Mouse (Mus musculus) heart, adult 8-10 months (tissue): Measurements from ENCODE around the gene Gm17018. TPM values are rescaled to one million over a fixed set of nuclear protein-coding genes. Genes with fewer than 3 reads are reported as not detected.
A peak's percentile ranks its signal among the peaks of the same experiment; 100 is the strongest.
"Not testable (repeated sequence)": the region's sequence is repeated elsewhere in the genome, so short reads cannot be mapped to it uniquely, and the experiment has no call there.

Experiments used
- DNase-seq: peaks from one replicate; pipeline ENCODE4 v3.0.0; 2022; ENCODE audit warnings: low spot score
- total RNA-seq, 4 experiments: library from RNA; stranded (reverse); gene quantifications; 2 replicates each; pipeline ENCODE4 v1.2.4; 2022

Gene Gm17018
- total RNA-seq = 10 to 100 TPM; 19.3 to 29.4 (median 22.0) TPM

- DNase-seq = peak; percentile 87
Observed at GRCm38 (mm10) chr19:45560153-45560890, at the start of gene Gm17018, which contains the start of gene Poll. Gene Gm17018 (plus strand): TSS chr19:45560615. Gene Poll (minus strand): TSS chr19:45560531.

GRCm38 (mm10) chr19:45510680-45511079 lies 49.7 kb upstream of the Gm17018 start:
- no peak for DNase-seq

GRCm38 (mm10) chr19:45511406-45511805 lies 49.0 kb upstream of the Gm17018 start:
- no peak for DNase-seq

GRCm38 (mm10) chr19:45515341-45515740 lies 45.1 kb upstream of the Gm17018 start:
- DNase-seq = no peak

- DNase-seq = no peak
Observed at GRCm38 (mm10) chr19:45516264-45516663, 44.2 kb upstream of the Gm17018 start.

GRCm38 (mm10) chr19:45527382-45527781 lies 33.0 kb upstream of the Gm17018 start:
- no peak for DNase-seq

- no peak for DNase-seq
Observed at GRCm38 (mm10) chr19:45527931-45528534, 32.4 kb upstream of the Gm17018 start.

GRCm38 (mm10) chr19:45529294-45529693 lies 31.1 kb upstream of the Gm17018 start:
- no peak for DNase-seq

- DNase-seq = peak; percentile 12
Observed at GRCm38 (mm10) chr19:45530200-45530995, 30.0 kb upstream of the Gm17018 start.

GRCm38 (mm10) chr19:45531554-45531953 lies 28.9 kb upstream of the Gm17018 start:
- no peak for DNase-seq

GRCm38 (mm10) chr19:45533617-45534016 lies 26.8 kb upstream of the Gm17018 start:
- DNase-seq = no peak

GRCm38 (mm10) chr19:45535214-45535735 lies 25.1 kb upstream of the Gm17018 start:
- DNase-seq = no peak

- no peak for DNase-seq
Observed at GRCm38 (mm10) chr19:45535929-45536328, 24.5 kb upstream of the Gm17018 start.

GRCm38 (mm10) chr19:45537505-45537904 lies 22.9 kb upstream of the Gm17018 start:
- DNase-seq = peak; percentile 36

- DNase-seq = no peak
Observed at GRCm38 (mm10) chr19:45540657-45541408, 19.6 kb upstream of the Gm17018 start.

GRCm38 (mm10) chr19:45541409-45542041 lies 18.9 kb upstream of the Gm17018 start:
- no peak for DNase-seq

GRCm38 (mm10) chr19:45542061-45542460 lies 18.4 kb upstream of the Gm17018 start:
- DNase-seq = no peak

GRCm38 (mm10) chr19:45544152-45544924 lies 16.1 kb upstream of the Gm17018 start:
- no peak for DNase-seq

- DNase-seq = peak; percentile 72
Observed at GRCm38 (mm10) chr19:45544925-45545321, 15.5 kb upstream of the Gm17018 start.

GRCm38 (mm10) chr19:45548196-45548595 lies 12.2 kb upstream of the Gm17018 start:
- not testable (repeated sequence) for DNase-seq
